Mouse (Mus musculus) forebrain, embryonic 14.5 days (tissue): ENCODE data around the gene Armh3. TPM values are rescaled to one million over a fixed set of nuclear protein-coding genes. Genes with fewer than 3 reads are reported as not detected.

ENCODE experiments used
- ATAC-seq: fragments of 200-750 bp; cut with Nextera tagmentation; 2 replicates; pipeline ENCODE4 v1.8.0; 2017; ENCODE audit warnings: mild to moderate bottlenecking, moderate library complexity
- DNase-seq: peaks from one replicate; pipeline ENCODE4 v3.0.0-alpha.2; 2015; ENCODE audit warnings: low spot score
- H3K27ac ChIP-seq: fragments of 300-500 bp; sonication (generic); 2 replicates; pipeline ENCODE4 v1.5.1; 2014; ENCODE audit warnings: low read depth, mild to moderate bottlenecking, control low read depth, low read length, moderate library complexity
- H3K27me3 ChIP-seq: fragments of 300-500 bp; sonication (generic); replicated peaks from 2 replicates; pipeline ENCODE4 v1.6.1; 2014; ENCODE audit warnings: low read length, control low read depth, mixed read lengths; ENCODE audit not compliant: control insufficient read depth, insufficient read depth
- H3K36me3 ChIP-seq: fragments of 300-500 bp; sonication (generic); 2 replicates; pipeline ENCODE4 v1.6.1; 2014; ENCODE audit warnings: low read length, control low read depth; ENCODE audit not compliant: control insufficient read depth, insufficient read depth
- H3K4me1 ChIP-seq: fragments of 300-500 bp; sonication (generic); 2 replicates; pipeline ENCODE4 v1.6.1; 2014; ENCODE audit warnings: antibody characterized with exemption, low read length, control low read depth; ENCODE audit not compliant: control insufficient read depth, insufficient read depth
- H3K4me2 ChIP-seq: fragments of 300-500 bp; sonication (generic); 2 replicates; pipeline ENCODE4 v1.6.1; 2014; ENCODE audit warnings: mild to moderate bottlenecking, control low read depth, low read length
- H3K4me3 ChIP-seq: fragments of 300-500 bp; sonication (generic); 2 replicates; pipeline ENCODE4 v1.5.1; 2014; ENCODE audit warnings: low read depth, low read length, control low read depth
- H3K9ac ChIP-seq: fragments of 300-500 bp; sonication (generic); 2 replicates; pipeline ENCODE4 v1.6.1; 2014; ENCODE audit warnings: mild to moderate bottlenecking, low read length, control low read depth, moderate library complexity
- H3K9me3 ChIP-seq: fragments of 300-500 bp; sonication (generic); replicated peaks from 2 replicates; pipeline ENCODE4 v1.6.1; 2016; ENCODE audit warnings: low read length, control low read depth, mixed read lengths; ENCODE audit not compliant: control insufficient read depth
- WGBS: fragments of 180-500 bp; shearing (Covaris S2); extraction: QIAGEN DNeasy Blood & Tissue Kit; methylation state at CpG from one replicate; pipeline ENCODE4 v1.1.7; 2014; 5-methylcytosine and 5-hydroxymethylcytosine counted together
- polyA plus RNA-seq: library from polyadenylated mRNA; unstranded; fragments of >200 nt; fragmentation: Nextera tagmentation; extraction: Ambion mirVana; gene quantifications from 2 replicates; pipeline ENCODE4 v1.2.1, GENCODE M21; 2014

Gene Armh3
- polyA plus RNA-seq, 1 experiment from 2014 or later = 17.0 TPM

- H3K9ac ChIP-seq = no peak overlapping the region
- no peaks in the 10 kb centered on the region for H3K9me3 ChIP-seq
- no peak overlapping the region for H3K4me3 ChIP-seq
- no peak for ATAC-seq
- no peaks in the 10 kb centered on the region for H3K27me3 ChIP-seq
- H3K4me1 ChIP-seq = no peaks in the 10 kb centered on the region; the same call in 1 of the 2 replicates
- H3K4me2 ChIP-seq = no peak overlapping the region
- no peak for DNase-seq
- WGBS = 95% methylated on average over 7 of the region's 7 CpGs
- peaks cover 21% of the 10 kb centered on the region; the same call in 1 of the 2 replicates for H3K36me3 ChIP-seq
- no peak overlapping the region for H3K27ac ChIP-seq
Measured at GRCm38 (mm10) chr19:45956736-45957135, 41.6 kb downstream of the Armh3 start.

GRCm38 (mm10) chr19:45953286-45953685 is 45.0 kb downstream of the Armh3 start:
- no peaks in the 10 kb centered on the region for H3K4me1 ChIP-seq
- H3K4me2 ChIP-seq = no peak overlapping the region
- no peak overlapping the region for H3K4me3 ChIP-seq
- H3K9me3 ChIP-seq = no peaks in the 10 kb centered on the region
- DNase-seq = peak; percentile 81
- WGBS = 1% methylated on average over 3 of the region's 3 CpGs
- H3K36me3 ChIP-seq = peaks cover 23% of the 10 kb centered on the region
- no peaks in the 10 kb centered on the region for H3K27me3 ChIP-seq
- H3K9ac ChIP-seq = no peak overlapping the region
- no peak overlapping the region for H3K27ac ChIP-seq
- no peak for ATAC-seq

- Histone ChIP-seq H3K4me2 (no peak overlapping the region), H3K36me3 (peaks cover 26% of the 10 kb centered on the region), H3K4me3 (no peak overlapping the region), H3K4me1 (no peaks in the 10 kb centered on the region), H3K9me3 (no peaks in the 10 kb centered on the region), H3K9ac (no peak overlapping the region), H3K27ac (no peak overlapping the region), H3K27me3 (no peaks in the 10 kb centered on the region)
- 90% methylated on average over 6 of the region's 6 CpGs for WGBS
- ATAC-seq (no peak), DNase-seq (no peak)
Measured at GRCm38 (mm10) chr19:45949236-45949635, 49.1 kb downstream of the Armh3 start.

DNA sequence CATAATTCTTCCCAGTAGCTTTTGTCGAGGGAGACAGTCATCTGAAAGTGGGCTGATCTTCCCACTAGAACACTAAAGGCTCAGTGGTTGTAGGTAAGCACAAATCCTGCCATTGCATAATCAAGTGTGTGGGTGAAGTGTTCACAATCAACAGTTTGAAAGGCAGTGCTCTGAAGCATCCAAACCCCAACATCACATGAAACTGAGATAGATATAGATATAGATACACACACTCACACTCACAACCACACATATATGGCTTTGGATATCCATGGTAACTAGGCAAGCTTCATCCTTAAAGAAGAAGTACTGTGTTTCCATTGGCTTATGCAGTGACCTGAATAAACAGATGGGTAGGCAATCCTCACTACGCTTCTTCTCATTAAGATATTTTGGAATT is 50.5 kb downstream of the Armh3 start:
- ATAC-seq (no peak), DNase-seq (no peak)
- Histone ChIP-seq H3K36me3 (peaks cover 26% of the 10 kb centered on the region), H3K4me3 (no peak overlapping the region), H3K9me3 (no peaks in the 10 kb centered on the region), H3K4me1 (no peaks in the 10 kb centered on the region), H3K9ac (no peak overlapping the region), H3K4me2 (no peak overlapping the region), H3K27me3 (no peaks in the 10 kb centered on the region), H3K27ac (no peak overlapping the region)
- WGBS = 89% methylated on average over 2 of the region's 2 CpGs

GRCm38 (mm10) chr19:45947286-45947685 is 51.0 kb downstream of the Armh3 start:
- Histone ChIP-seq H3K4me2 (no peak overlapping the region), H3K27ac (no peak overlapping the region), H3K27me3 (no peaks in the 10 kb centered on the region), H3K4me1 (no peaks in the 10 kb centered on the region), H3K4me3 (no peak overlapping the region), H3K36me3 (peaks cover 26% of the 10 kb centered on the region), H3K9me3 (no peaks in the 10 kb centered on the region), H3K9ac (no peak overlapping the region)
- 97% methylated on average over 2 of the region's 2 CpGs for WGBS
- ATAC-seq (no peak), DNase-seq (no peak)

GRCm38 (mm10) chr19:45946541-45946940 is 51.7 kb downstream of the Armh3 start:
- H3K36me3 ChIP-seq = peaks cover 26% of the 10 kb centered on the region
- H3K27ac ChIP-seq = no peak overlapping the region
- H3K9me3 ChIP-seq = no peaks in the 10 kb centered on the region
- ATAC-seq = no peak
- H3K9ac ChIP-seq = no peak overlapping the region
- H3K4me1 ChIP-seq = no peaks in the 10 kb centered on the region
- 93% methylated on average over 9 of the region's 9 CpGs for WGBS
- H3K27me3 ChIP-seq = no peaks in the 10 kb centered on the region
- H3K4me3 ChIP-seq = no peak overlapping the region
- no peak overlapping the region for H3K4me2 ChIP-seq
- DNase-seq = no peak

DNA sequence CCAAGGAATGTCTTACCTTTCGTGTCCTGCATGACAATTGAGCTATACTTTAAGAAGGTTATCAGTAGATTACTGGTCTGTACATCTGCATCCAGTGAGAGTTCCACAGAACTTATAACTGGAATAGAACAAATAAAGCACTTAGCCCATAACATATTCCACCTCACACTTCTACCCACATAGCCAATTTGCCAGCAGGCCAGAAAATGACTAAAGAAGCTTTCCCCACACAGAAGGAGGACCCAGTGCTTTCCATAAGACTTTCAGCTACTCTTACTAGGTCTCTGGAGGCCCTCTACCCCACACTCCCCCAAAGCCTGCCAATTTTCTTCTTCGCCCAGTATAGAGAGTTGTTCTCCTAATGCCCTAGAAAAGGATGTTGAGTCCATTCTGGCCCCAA is 52.3 kb downstream of the Armh3 start:
- Histone ChIP-seq H3K4me1 (no peaks in the 10 kb centered on the region), H3K27ac (no peak overlapping the region), H3K4me3 (no peak overlapping the region), H3K4me2 (no peak overlapping the region), H3K27me3 (no peaks in the 10 kb centered on the region), H3K9me3 (no peaks in the 10 kb centered on the region), H3K9ac (no peak overlapping the region), H3K36me3 (peaks cover 26% of the 10 kb centered on the region)
- 90% methylated on average over 2 of the region's 2 CpGs for WGBS
- DNase-seq (no peak), ATAC-seq (no peak)

- WGBS = 65% methylated on average over 4 of the region's 4 CpGs
- peaks cover 29% of the 10 kb centered on the region for H3K36me3 ChIP-seq
- H3K27ac ChIP-seq = no peak overlapping the region
- DNase-seq = no peak
- no peak overlapping the region for H3K4me2 ChIP-seq
- ATAC-seq = no peak
- no peak overlapping the region for H3K4me3 ChIP-seq
- H3K9ac ChIP-seq = no peak overlapping the region
- no peaks in the 10 kb centered on the region for H3K9me3 ChIP-seq
- no peaks in the 10 kb centered on the region for H3K4me1 ChIP-seq
- no peaks in the 10 kb centered on the region for H3K27me3 ChIP-seq
Measured at GRCm38 (mm10) chr19:45943758-45944157, 54.5 kb downstream of the Armh3 start.

DNA sequence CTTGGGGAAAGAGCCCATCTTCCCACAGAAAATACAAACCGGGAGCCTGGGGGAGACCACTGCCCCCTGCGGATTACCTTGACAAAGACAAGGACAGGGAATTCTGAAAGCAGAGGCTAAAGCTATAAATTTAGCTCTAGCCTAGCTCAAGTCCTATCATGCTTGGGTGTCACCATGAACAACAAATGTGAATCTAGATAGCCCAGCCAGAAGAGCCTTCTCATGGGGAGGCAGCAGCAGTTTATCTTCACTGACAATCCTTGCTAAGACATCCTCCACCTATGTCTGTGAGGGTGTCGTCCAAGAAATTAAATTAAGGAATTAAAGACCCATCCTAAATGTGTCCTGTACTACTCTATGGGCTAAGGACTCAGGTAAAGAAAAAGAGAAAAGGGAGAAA is 60.2 kb downstream of the Armh3 start:
- no peak for DNase-seq
- Histone ChIP-seq H3K27ac (peak overlapping the region; percentile 58), H3K9ac (0 out of 2 replicates have a peak overlapping the region, but pooled peaks have one; percentile 35), H3K27me3 (no peaks in the 10 kb centered on the region), H3K4me3 (no peak overlapping the region), H3K9me3 (no peaks in the 10 kb centered on the region), H3K4me1 (peaks cover 7% of the 10 kb centered on the region; the same call in 1 of the 2 replicates), H3K4me2 (no peak overlapping the region; the same call in 1 of the 2 replicates), H3K36me3 (peaks cover 21% of the 10 kb centered on the region)
- 30% methylated on average over 3 of the region's 3 CpGs for WGBS
- no peak for ATAC-seq
